Mouse (Mus musculus): ENCODE measurements around the gene Tgfbr3.

DNA sequence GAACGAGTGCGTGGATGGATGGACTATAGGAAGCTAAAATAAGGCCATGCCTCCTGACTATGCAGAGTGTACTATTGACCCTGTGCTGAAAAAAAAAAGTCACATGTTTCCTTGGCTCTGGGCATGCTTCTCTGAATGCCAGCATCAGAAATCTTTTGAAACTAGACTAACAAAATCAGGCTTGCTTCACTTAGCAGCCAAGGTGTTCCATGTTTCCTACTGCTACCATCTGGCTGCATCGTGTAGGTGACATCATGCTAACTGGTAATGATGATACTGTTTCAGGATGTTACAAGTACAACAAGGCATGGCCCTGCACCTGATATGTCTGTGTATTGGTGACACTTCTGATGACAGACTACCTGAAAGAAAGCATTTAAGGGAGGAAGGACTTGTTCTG lies 189.8 kb downstream of the Tgfbr3 start:
- TF ChIP-seq EP300 (IDR thresholded peaks at IDR 0.05; ENCODE audit: low read depth) (no peak), CTCF (IDR thresholded peaks at IDR 0.05; ENCODE audit: low read depth) (no peak)
